11 mouse cellular contexts compared by ENCODE assay signal in the genomic region with DNA sequence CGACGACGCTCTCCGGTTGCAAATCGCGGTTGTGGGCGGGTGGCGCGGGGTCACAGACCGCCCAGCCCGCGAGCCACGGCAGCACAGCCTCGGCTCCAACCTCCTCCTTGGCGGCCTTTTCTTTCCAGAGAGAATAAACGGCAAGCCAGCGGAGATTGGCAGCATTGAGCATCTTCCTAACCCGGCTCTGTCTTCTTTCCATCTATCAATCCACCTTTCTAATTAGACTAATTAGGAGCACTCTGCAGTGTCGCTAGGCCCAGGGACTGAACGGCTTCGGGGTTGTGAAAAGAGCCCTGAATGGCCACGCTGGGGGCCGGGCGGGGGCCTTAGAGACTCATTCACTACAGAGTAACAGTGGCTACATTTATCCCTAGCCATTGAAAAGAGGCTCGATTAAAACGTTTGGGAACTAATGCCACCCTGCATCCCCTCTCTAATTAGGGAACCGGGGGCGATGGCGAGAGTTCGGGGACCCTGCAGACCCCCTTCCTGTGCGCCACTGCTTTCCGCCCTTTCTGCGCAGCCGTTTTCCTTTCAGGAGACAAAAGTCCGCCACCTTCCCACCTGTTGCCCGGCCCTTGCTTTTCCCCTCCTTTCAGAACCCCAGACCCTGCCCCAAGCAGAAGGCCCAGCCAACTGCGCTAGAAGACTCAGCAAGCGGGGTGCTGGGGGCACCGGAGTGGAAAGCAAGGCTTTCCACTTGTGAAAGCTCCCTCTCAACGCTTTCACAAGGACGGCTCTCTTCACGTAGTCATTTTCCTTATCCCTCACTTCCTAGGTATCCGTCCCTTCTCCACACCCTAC. TPM values are rescaled to one million over a fixed set of nuclear protein-coding genes. Genes with fewer than 3 reads are reported as not detected.
DNase-seq lines count a peak whose midpoint lies in the region; ATAC-seq lines count a peak whose summit lies in the region.
"Had no signal": no experiment of that assay in that cellular context is flagged by ENCODE, and none has a peak within 500 bp of the region (broad histone marks: within the 10 kb centered on the region; RNA-seq: fewer than 3 reads in every experiment).

No protein-coding gene starts in this region.

- H3K4me2 ChIP-seq in heart, embryonic 14.5 days (ENCODE audit: low read length): peak overlapping the region; percentile 49
- H3K4me2 ChIP-seq in hindbrain, embryonic 11.5 days (replicated peaks; ENCODE audit: low read depth, low read length): peak overlapping the region; percentile 35
- H3K4me2 ChIP-seq in midbrain, embryonic 15.5 days: peak overlapping the region; percentile 40

- ATAC-seq in heart, embryonic 14.5 days (ENCODE audit: insufficient number of reproducible peaks, insufficient read depth, low FRiP score, low read depth): no peak
- ATAC-seq in hindbrain, embryonic 11.5 days (ENCODE audit: low FRiP score): no peak
- no peak for ATAC-seq in midbrain, embryonic 15.5 days (replicated peaks)
- ATAC-seq: CD4-positive, CD25-positive, alpha-beta regulatory T cell, adult 4 months had no signal

- no peak overlapping the region for H3K27ac ChIP-seq in heart, embryonic 14.5 days (replicated peaks in 1 of 2; ENCODE audit: control insufficient read depth in 1 of 2, insufficient read depth in 1 of 2, low read depth in 2 of 2, low read length in 2 of 2)
- no peak overlapping the region for H3K27ac ChIP-seq in hindbrain, embryonic 11.5 days (ENCODE audit: low read depth, low read length)
- no peak overlapping the region for H3K27ac ChIP-seq in midbrain, embryonic 15.5 days
- H3K27ac ChIP-seq: macrophage had no signal

- H3K4me3 ChIP-seq in heart, embryonic 14.5 days (ENCODE audit: control insufficient read depth in 1 of 2, insufficient read depth in 1 of 2, low read depth in 1 of 2, low read length in 2 of 2): peak overlapping the region in 1 of 2 experiments; percentile 22; a peak in 2 of 4 replicates
- peak overlapping the region; percentile 14; the same call in 1 of the 2 replicates for H3K4me3 ChIP-seq in hindbrain, embryonic 11.5 days (ENCODE audit: low read depth, low read length)
- H3K4me3 ChIP-seq in midbrain, embryonic 15.5 days: peak overlapping the region; percentile 11

- no peaks in the 10 kb centered on the region for H3K9me3 ChIP-seq in heart, embryonic 14.5 days (ENCODE audit: control insufficient read depth, low read length)
- no peaks in the 10 kb centered on the region for H3K9me3 ChIP-seq in hindbrain, embryonic 11.5 days (ENCODE audit: control insufficient read depth, low read length)
- H3K9me3 ChIP-seq in midbrain, embryonic 15.5 days: no peaks in the 10 kb centered on the region

- no peak overlapping the region for H3K9ac ChIP-seq in heart, embryonic 14.5 days (ENCODE audit: low read length)
- H3K9ac ChIP-seq in hindbrain, embryonic 11.5 days (ENCODE audit: low read depth, low read length): no peak overlapping the region
- H3K9ac ChIP-seq in midbrain, embryonic 15.5 days: no peak overlapping the region

- H3K27me3 ChIP-seq in heart, embryonic 14.5 days (ENCODE audit: control insufficient read depth, insufficient read depth, low read length): peaks cover 85% of the 10 kb centered on the region
- peaks cover 86% of the 10 kb centered on the region for H3K27me3 ChIP-seq in hindbrain, embryonic 11.5 days (ENCODE audit: control insufficient read depth, insufficient read depth, low read length)
- peaks cover 87% of the 10 kb centered on the region for H3K27me3 ChIP-seq in midbrain, embryonic 15.5 days (replicated peaks)

- WGBS in heart, embryonic 14.5 days: under 1% methylated on average over 43 of the region's 43 CpGs
- WGBS in hindbrain, embryonic 11.5 days: under 1% methylated on average over 43 of the region's 43 CpGs
- WGBS in midbrain, embryonic 15.5 days: under 1% methylated on average over 42 of the region's 43 CpGs

- DNase-seq in heart, adult 9 months (ENCODE audit: low spot score in 2 of 2): no peak
- DNase-seq in ZHBTc4 (ENCODE audit: low read depth, low spot score): peak; percentile 26
- DNase-seq in hindbrain, embryonic 11.5 days (ENCODE audit: low spot score): peak; percentile 55
- DNase-seq in frontal cortex, postnatal 10 days (ENCODE audit: low spot score in 2 of 2): no peak
- DNase-seq in thymus, postnatal 10 days (ENCODE audit: low spot score in 2 of 2): no peak
- no peak for DNase-seq in spleen, postnatal 14 days (ENCODE audit: low spot score in 2 of 2)
- DNase-seq: gastrocnemius, postnatal 36 days had no signal

- no peaks in the 10 kb centered on the region for H3K36me3 ChIP-seq in heart, embryonic 14.5 days (ENCODE audit: control insufficient read depth, insufficient read depth, low read length)
- H3K36me3 ChIP-seq in hindbrain, embryonic 11.5 days (ENCODE audit: control insufficient read depth, insufficient read depth, low read length): no peaks in the 10 kb centered on the region
- H3K36me3 ChIP-seq in midbrain, embryonic 15.5 days (replicated peaks): no peaks in the 10 kb centered on the region

- H3K4me1 ChIP-seq in heart, embryonic 14.5 days (ENCODE audit: control insufficient read depth in 2 of 2, insufficient read depth in 2 of 2, low read length in 2 of 2): peaks cover 3 to 7% of the 10 kb centered on the region in 2 experiments; a peak in 2 of 4 replicates
- H3K4me1 ChIP-seq in hindbrain, embryonic 11.5 days (replicated peaks; ENCODE audit: control insufficient read depth, insufficient read depth, low read length): peaks cover 4% of the 10 kb centered on the region
- H3K4me1 ChIP-seq in midbrain, embryonic 15.5 days: peaks cover 9% of the 10 kb centered on the region

RNA-seq across cellular contexts. Expression of gene Foxd1, which starts 12.6 kb away (rescaled TPM):
- polyA plus RNA-seq in heart, embryonic 14.5 days (2014; fragmentation: Nextera tagmentation; extraction: Ambion mirVana): not detected in 2 replicates
- polyA plus RNA-seq in hindbrain, embryonic 11.5 days (2014; fragmentation: Nextera tagmentation; extraction: Ambion mirVana): 4.6 and 5.0 TPM in 2 replicates
- polyA plus RNA-seq in midbrain, embryonic 15.5 days (2015; fragmentation: Nextera tagmentation; extraction: Ambion mirVana): 0.89 and 1.0 TPM in 2 replicates
- polyA plus RNA-seq: CD4-positive, CD25-positive, alpha-beta regulatory T cell, adult 4 months; macrophage had no signal

RNA-seq across cellular contexts. Expression of gene Btf3, which starts 49.9 kb away (rescaled TPM):
- polyA plus RNA-seq in heart, embryonic 14.5 days (2014; fragmentation: Nextera tagmentation; extraction: Ambion mirVana): 400 and 431 TPM in 2 replicates
- 784 and 800 TPM in 2 replicates for polyA plus RNA-seq in hindbrain, embryonic 11.5 days (2014; fragmentation: Nextera tagmentation; extraction: Ambion mirVana)
- polyA plus RNA-seq in midbrain, embryonic 15.5 days (2015; fragmentation: Nextera tagmentation; extraction: Ambion mirVana): 426 and 445 TPM in 2 replicates

Comparison
In these comparisons a context has a peak if more than half of its experiments do, and no peak if none do; other contexts are left out.
1. DNase-seq: peak in ZHBTc4 (single experiment) and hindbrain, embryonic 11.5 days (single experiment); none in heart, adult 9 months (0 of 2), frontal cortex, postnatal 10 days (0 of 2), thymus, postnatal 10 days (0 of 2) and spleen, postnatal 14 days (0 of 2).
2. Peak in every context shown above with its lines, with median percentiles within 50 percentile points of each other: H3K4me2 ChIP-seq.